Mouse (Mus musculus): ENCODE measurements at regions not wholly inside any gene's neighbourhood (a gene's known extent, or its start where the extent isn't known, plus 50 kb on each side); places are given as distances from the start of the nearest gene placed in this dataset.

DNA sequence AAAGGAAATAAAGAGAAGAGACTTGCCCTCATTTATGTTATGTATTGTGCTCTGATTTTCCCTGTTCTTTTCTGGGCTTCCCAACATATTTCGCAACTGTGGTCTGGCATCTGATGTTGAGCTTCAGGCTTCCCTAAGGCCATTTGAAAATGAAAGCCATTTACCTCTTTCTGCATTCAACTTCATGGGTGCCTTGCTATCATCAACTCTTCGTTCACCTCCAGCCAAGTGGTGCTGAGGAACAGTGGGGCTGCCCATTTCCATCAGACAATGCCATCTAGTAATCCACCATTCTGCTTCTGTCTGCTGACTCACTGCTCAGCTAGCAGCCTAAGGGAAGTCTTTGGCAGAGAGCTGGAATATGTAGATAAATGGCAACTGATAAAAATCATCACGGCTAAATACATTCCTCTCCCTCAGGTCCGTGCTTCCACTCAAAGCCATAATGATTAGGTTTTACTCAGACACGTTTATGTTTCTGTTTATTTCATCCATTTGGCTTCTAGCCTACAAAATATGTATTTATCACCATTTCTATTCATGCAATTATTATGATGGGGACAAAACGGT lies 394.4 kb upstream of the Syt1 start:
- Histone ChIP-seq H3K27ac (ENCODE audit: insufficient read depth, low read depth, low read length) (no peak overlapping the region), H3K36me3 (ENCODE audit: control insufficient read depth, insufficient read depth, low read length) (no peaks in the 10 kb centered on the region), H3K27me3 (replicated peaks; ENCODE audit: control insufficient read depth, insufficient read depth, low read length) (no peaks in the 10 kb centered on the region), H3K4me1 (ENCODE audit: control insufficient read depth, insufficient read depth, low read length) (no peaks in the 10 kb centered on the region), H3K4me3 (ENCODE audit: insufficient read depth, low read depth, low read length) (no peak overlapping the region)
- no peak for DNase-seq
- WGBS, result 84% methylated on average over 6 of the region's 6 CpGs
- TF ChIP-seq POLR2A (IDR thresholded peaks at IDR 0.05; ENCODE audit: low read depth, low read length), result no peak
- no peak for TF ChIP-seq CTCF (conservative IDR thresholded peaks at IDR 0.05; ENCODE audit: insufficient read depth, insufficient read length, low read depth, low read length)

GRCm38 (mm10) chr10:109383758-109384157 lies 373.0 kb upstream of the Syt1 start:
- no peak overlapping the region for H3K4me3 ChIP-seq (ENCODE audit: insufficient read depth, low read depth, low read length)
- no peaks in the 10 kb centered on the region for H3K27me3 ChIP-seq (replicated peaks; ENCODE audit: control insufficient read depth, insufficient read depth, low read length)
- no peaks in the 10 kb centered on the region for H3K36me3 ChIP-seq (ENCODE audit: control insufficient read depth, insufficient read depth, low read length)
- no peaks in the 10 kb centered on the region for H3K4me1 ChIP-seq (ENCODE audit: control insufficient read depth, insufficient read depth, low read length)
- no peak for DNase-seq
- TF ChIP-seq CTCF (conservative IDR thresholded peaks at IDR 0.05; ENCODE audit: insufficient read depth, insufficient read length, low read depth, low read length), result no peak
- H3K27ac ChIP-seq (ENCODE audit: insufficient read depth, low read depth, low read length), result no peak overlapping the region
- WGBS, result 51% methylated on average over 4 of the region's 4 CpGs

GRCm38 (mm10) chr10:109378846-109379245 lies 368.1 kb upstream of the Syt1 start:
- Histone ChIP-seq H3K4me3 (ENCODE audit: insufficient read depth, low read depth, low read length) (no peak overlapping the region), H3K27ac (ENCODE audit: insufficient read depth, low read depth, low read length) (no peak overlapping the region), H3K36me3 (ENCODE audit: control insufficient read depth, insufficient read depth, low read length) (no peaks in the 10 kb centered on the region), H3K4me1 (ENCODE audit: control insufficient read depth, insufficient read depth, low read length) (no peaks in the 10 kb centered on the region), H3K27me3 (replicated peaks; ENCODE audit: control insufficient read depth, insufficient read depth, low read length) (no peaks in the 10 kb centered on the region)
- DNase-seq, result no peak
- no peak for TF ChIP-seq POLR2A (IDR thresholded peaks at IDR 0.05; ENCODE audit: low read depth, low read length)
- TF ChIP-seq CTCF (conservative IDR thresholded peaks at IDR 0.05; ENCODE audit: insufficient read depth, insufficient read length, low read depth, low read length), result no peak
- WGBS, result 87% methylated on average over 4 of the region's 4 CpGs

- no peak overlapping the region for H3K27ac ChIP-seq (ENCODE audit: insufficient read depth, low read depth, low read length)
- 33% methylated on average over 1 of the region's 1 CpGs for WGBS
- no peak overlapping the region for H3K4me3 ChIP-seq (ENCODE audit: insufficient read depth, low read depth, low read length)
- no peaks in the 10 kb centered on the region for H3K4me1 ChIP-seq (ENCODE audit: control insufficient read depth, insufficient read depth, low read length)
- TF ChIP-seq CTCF (conservative IDR thresholded peaks at IDR 0.05; ENCODE audit: insufficient read depth, insufficient read length, low read depth, low read length), result no peak
- no peak for TF ChIP-seq POLR2A (IDR thresholded peaks at IDR 0.05; ENCODE audit: low read depth, low read length)
- no peak for DNase-seq
- no peaks in the 10 kb centered on the region for H3K27me3 ChIP-seq (replicated peaks; ENCODE audit: control insufficient read depth, insufficient read depth, low read length)
- H3K36me3 ChIP-seq (ENCODE audit: control insufficient read depth, insufficient read depth, low read length), result no peaks in the 10 kb centered on the region
These were observed 349.4 kb upstream of the Syt1 start for GRCm38 (mm10) chr10:109360161-109360560.

GRCm38 (mm10) chr10:109358812-109359211 lies 348.0 kb upstream of the Syt1 start:
- no peak for TF ChIP-seq CTCF (conservative IDR thresholded peaks at IDR 0.05; ENCODE audit: insufficient read depth, insufficient read length, low read depth, low read length)
- TF ChIP-seq POLR2A (IDR thresholded peaks at IDR 0.05; ENCODE audit: low read depth, low read length), result no peak
- no peaks in the 10 kb centered on the region for H3K27me3 ChIP-seq (replicated peaks; ENCODE audit: control insufficient read depth, insufficient read depth, low read length)
- WGBS, result 72% methylated on average over 6 of the region's 6 CpGs
- no peak overlapping the region for H3K27ac ChIP-seq (ENCODE audit: insufficient read depth, low read depth, low read length)
- H3K4me1 ChIP-seq (ENCODE audit: control insufficient read depth, insufficient read depth, low read length), result no peaks in the 10 kb centered on the region
- DNase-seq, result no peak
- H3K4me3 ChIP-seq (ENCODE audit: insufficient read depth, low read depth, low read length), result no peak overlapping the region
- no peaks in the 10 kb centered on the region for H3K36me3 ChIP-seq (ENCODE audit: control insufficient read depth, insufficient read depth, low read length)

- H3K36me3 ChIP-seq (ENCODE audit: control insufficient read depth, insufficient read depth, low read length), result no peaks in the 10 kb centered on the region
- no peak overlapping the region for H3K27ac ChIP-seq (ENCODE audit: insufficient read depth, low read depth, low read length)
- H3K27me3 ChIP-seq (replicated peaks; ENCODE audit: control insufficient read depth, insufficient read depth, low read length), result no peaks in the 10 kb centered on the region
- H3K4me1 ChIP-seq (ENCODE audit: control insufficient read depth, insufficient read depth, low read length), result no peaks in the 10 kb centered on the region
- TF ChIP-seq POLR2A (IDR thresholded peaks at IDR 0.05; ENCODE audit: low read depth, low read length) (no peak), CTCF (conservative IDR thresholded peaks at IDR 0.05; ENCODE audit: insufficient read depth, insufficient read length, low read depth, low read length) (no peak)
- no peak for DNase-seq
- no peak overlapping the region for H3K4me3 ChIP-seq (ENCODE audit: insufficient read depth, low read depth, low read length)
- WGBS, result 79% methylated on average over 7 of the region's 7 CpGs
These were observed 322.1 kb upstream of the Syt1 start for GRCm38 (mm10) chr10:109332846-109333386.

DNA sequence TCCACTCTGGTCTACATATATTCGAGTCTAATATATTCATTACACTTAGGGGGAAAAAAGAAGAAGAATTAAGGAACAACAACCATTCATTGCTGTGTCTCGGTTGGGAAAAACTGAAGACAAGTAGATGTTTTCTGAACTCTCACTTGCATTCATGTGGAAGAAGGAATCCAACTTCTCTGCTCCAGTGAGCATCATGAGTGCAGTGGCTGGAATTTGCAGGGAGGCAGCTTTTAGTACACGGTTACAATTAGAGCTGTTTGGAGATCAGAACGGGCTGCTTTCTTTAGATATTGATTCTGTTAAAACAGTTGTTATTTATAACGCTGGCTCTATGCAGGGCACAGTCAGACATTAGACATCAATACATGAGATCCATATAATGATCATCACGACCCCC lies 298.5 kb upstream of the Syt1 start:
- Histone ChIP-seq H3K4me1 (ENCODE audit: control insufficient read depth, insufficient read depth, low read length) (no peaks in the 10 kb centered on the region), H3K36me3 (ENCODE audit: control insufficient read depth, insufficient read depth, low read length) (no peaks in the 10 kb centered on the region), H3K27me3 (replicated peaks; ENCODE audit: control insufficient read depth, insufficient read depth, low read length) (no peaks in the 10 kb centered on the region), H3K27ac (ENCODE audit: insufficient read depth, low read depth, low read length) (no peak overlapping the region), H3K4me3 (ENCODE audit: insufficient read depth, low read depth, low read length) (no peak overlapping the region)
- no peak for DNase-seq
- 38% methylated on average over 6 of the region's 6 CpGs for WGBS
- TF ChIP-seq POLR2A (IDR thresholded peaks at IDR 0.05; ENCODE audit: low read depth, low read length) (no peak), CTCF (conservative IDR thresholded peaks at IDR 0.05; ENCODE audit: insufficient read depth, insufficient read length, low read depth, low read length) (no peak)

Measured in kidney, adult 2 months (tissue).